Mouse (Mus musculus) myocyte (in vitro differentiated cells): ENCODE results near the gene Slc44a5.

Source experiments
- CEBPB ChIP-seq: IDR thresholded peaks from 2 replicates; pipeline ENCODE4 v1.6.1; 2011; ENCODE audit warnings: mild to moderate bottlenecking, moderate library complexity; ENCODE audit not compliant: poor library complexity, insufficient read depth, severe bottlenecking
- E2F4 ChIP-seq: IDR thresholded peaks from one replicate; pipeline ENCODE4 v1.6.1; 2011; ENCODE audit warnings: mild to moderate bottlenecking, control low read depth, moderate library complexity; ENCODE audit not compliant: insufficient read depth
- MAX ChIP-seq: IDR thresholded peaks from one replicate; pipeline ENCODE4 v1.6.1; 2011; ENCODE audit warnings: low read depth, mild to moderate bottlenecking, control low read depth
- POLR2A ChIP-seq: IDR thresholded peaks from one replicate; pipeline ENCODE4 v1.6.1; 2011; ENCODE audit warnings: low read depth, mild to moderate bottlenecking, control low read depth, moderate library complexity; ENCODE audit not compliant: insufficient read length
- REST ChIP-seq: IDR thresholded peaks from one replicate; pipeline ENCODE4 v1.6.1; 2011; ENCODE audit warnings: mild to moderate bottlenecking, control low read depth, moderate library complexity; ENCODE audit not compliant: insufficient read depth, insufficient read length
- TCF3 ChIP-seq: IDR thresholded peaks from one replicate; pipeline ENCODE4 v1.6.1; 2011; ENCODE audit warnings: low read depth, control low read depth; ENCODE audit not compliant: insufficient read length
- USF1 ChIP-seq: IDR thresholded peaks from one replicate; pipeline ENCODE4 v1.6.1; 2011; ENCODE audit warnings: low read depth, mild to moderate bottlenecking, control low read depth, moderate library complexity

- TF ChIP-seq POLR2A (no peak), USF1 (no peak), MAX (no peak), E2F4 (no peak), CEBPB (no peak), TCF3 (no peak), REST (no peak)
Measured at GRCm38 (mm10) chr3:154202383-154202782, 229.1 kb downstream of the Slc44a5 start.
